Mouse (Mus musculus) neural tube, embryonic 15.5 days (tissue): Measurements from ENCODE around the gene Cmtm2b. TPM values are rescaled to one million over a fixed set of nuclear protein-coding genes. Genes with fewer than 3 reads are reported as not detected.
"Not testable (repeated sequence)": the region's sequence is repeated elsewhere in the genome, so short reads cannot be mapped to it uniquely, and the experiment has no call there.

Source experiments
- ATAC-seq: fragments of 200-750 bp; cut with Nextera tagmentation; 2 replicates; pipeline ENCODE4 v1.8.0; 2017; ENCODE audit warnings: mild to moderate bottlenecking, moderate TSS enrichment, moderate library complexity; ENCODE audit not compliant: low FRiP score
- H3K27ac ChIP-seq: fragments of 300-500 bp; sonication (generic); replicated peaks from 2 replicates; pipeline ENCODE4 v1.5.1; 2015; ENCODE audit warnings: mild to moderate bottlenecking, inconsistent platforms
- H3K27me3 ChIP-seq: fragments of 300-500 bp; sonication (generic); replicated peaks from 2 replicates; pipeline ENCODE4 v1.6.1; 2015; ENCODE audit warnings: inconsistent platforms
- H3K36me3 ChIP-seq: fragments of 300-500 bp; sonication (generic); 2 replicates; pipeline ENCODE4 v1.6.1; 2015; ENCODE audit warnings: inconsistent platforms
- H3K4me1 ChIP-seq: fragments of 300-500 bp; sonication (generic); 2 replicates; pipeline ENCODE4 v1.6.1; 2015; ENCODE audit warnings: inconsistent platforms
- H3K4me2 ChIP-seq: fragments of 300-500 bp; sonication (generic); 2 replicates; pipeline ENCODE4 v1.6.1; 2015; ENCODE audit warnings: inconsistent platforms, mild to moderate bottlenecking, moderate library complexity
- H3K4me3 ChIP-seq: fragments of 300-500 bp; sonication (generic); replicated peaks from 2 replicates; pipeline ENCODE4 v1.5.1; 2015; ENCODE audit warnings: mild to moderate bottlenecking, inconsistent platforms
- H3K9ac ChIP-seq: fragments of 300-500 bp; sonication (generic); replicated peaks from 2 replicates; pipeline ENCODE4 v1.6.1; 2015; ENCODE audit warnings: mild to moderate bottlenecking, inconsistent platforms
- H3K9me3 ChIP-seq: fragments of 300-500 bp; sonication (generic); replicated peaks from 2 replicates; pipeline ENCODE4 v1.6.1; 2016; ENCODE audit warnings: inconsistent platforms
- WGBS: fragments of 180-500 bp; shearing (Covaris S2); methylation state at CpG from one replicate; pipeline ENCODE4 v1.1.7; 2015; ENCODE audit warnings: mixed read lengths; 5-methylcytosine and 5-hydroxymethylcytosine counted together
- polyA plus RNA-seq: library from polyadenylated mRNA; unstranded; fragments of >200 nt; fragmentation: Nextera tagmentation; extraction: Ambion mirVana; gene quantifications from 2 replicates; pipeline ENCODE4 v1.2.1, GENCODE M21; 2015

Gene Cmtm2b
- not detected in 2 replicates for polyA plus RNA-seq

- ATAC-seq, H3K9me3 ChIP-seq, H3K27ac ChIP-seq, H3K9ac ChIP-seq, H3K4me2 ChIP-seq, H3K4me1 ChIP-seq, H3K27me3 ChIP-seq, H3K4me3 ChIP-seq, H3K36me3 ChIP-seq: not testable (repeated sequence)
- WGBS: 88% methylated on average over 12 of the region's 12 CpGs
Measured at GRCm38 (mm10) chr8:104321930-104322329, at the start of gene Cmtm2b. TSS of gene Cmtm2b (plus strand) at chr8:104322230.

- not testable (repeated sequence) for H3K4me1 ChIP-seq, H3K4me3 ChIP-seq, ATAC-seq, H3K4me2 ChIP-seq, H3K27me3 ChIP-seq, H3K9ac ChIP-seq, H3K9me3 ChIP-seq, H3K27ac ChIP-seq, H3K36me3 ChIP-seq
- 90% methylated on average over 12 of the region's 12 CpGs for WGBS
Measured at GRCm38 (mm10) chr8:104293081-104293480, 28.9 kb upstream of the Cmtm2b start, which contains the start of gene Cmtm2a. TSS of gene Cmtm2a (minus strand) at chr8:104293181.

GRCm38 (mm10) chr8:104294396-104294795 lies 27.6 kb upstream of the Cmtm2b start:
- H3K9ac ChIP-seq: no peak overlapping the region
- no peaks in the 10 kb centered on the region for H3K27me3 ChIP-seq
- H3K4me1 ChIP-seq: no peaks in the 10 kb centered on the region
- H3K4me3 ChIP-seq: no peak overlapping the region
- no peaks in the 10 kb centered on the region for H3K36me3 ChIP-seq
- WGBS: 93% methylated on average over 1 of the region's 1 CpGs
- H3K9me3 ChIP-seq: no peaks in the 10 kb centered on the region
- H3K4me2 ChIP-seq: no peak overlapping the region
- no peak overlapping the region for H3K27ac ChIP-seq
- no peak for ATAC-seq

- H3K9ac ChIP-seq, H3K36me3 ChIP-seq, H3K4me2 ChIP-seq, H3K4me3 ChIP-seq, H3K9me3 ChIP-seq, H3K4me1 ChIP-seq, H3K27ac ChIP-seq, H3K27me3 ChIP-seq, ATAC-seq: not testable (repeated sequence)
- WGBS: 9% methylated on average over 3 of the region's 3 CpGs
Measured at GRCm38 (mm10) chr8:104301577-104301976, 20.5 kb upstream of the Cmtm2b start.

- not testable (repeated sequence) for H3K9me3 ChIP-seq, H3K27me3 ChIP-seq, H3K4me1 ChIP-seq, H3K36me3 ChIP-seq, ATAC-seq, H3K4me3 ChIP-seq, H3K9ac ChIP-seq, H3K27ac ChIP-seq, H3K4me2 ChIP-seq
- WGBS: over 99% methylated on average over 4 of the region's 4 CpGs
Measured at GRCm38 (mm10) chr8:104302536-104302935, 19.5 kb upstream of the Cmtm2b start.

- Histone ChIP-seq H3K27me3 (no peaks in the 10 kb centered on the region), H3K4me1 (no peaks in the 10 kb centered on the region), H3K9me3 (no peaks in the 10 kb centered on the region), H3K36me3 (no peaks in the 10 kb centered on the region), H3K4me3 (no peak overlapping the region), H3K27ac (no peak overlapping the region), H3K9ac (no peak overlapping the region), H3K4me2 (no peak overlapping the region)
- ATAC-seq: no peak
- WGBS: 89% methylated on average over 11 of the region's 11 CpGs
Measured at GRCm38 (mm10) chr8:104304962-104305361, 17.1 kb upstream of the Cmtm2b start.

GRCm38 (mm10) chr8:104308341-104308740 lies 13.7 kb upstream of the Cmtm2b start:
- H3K4me1 ChIP-seq, H3K27ac ChIP-seq, H3K9me3 ChIP-seq, H3K4me2 ChIP-seq, H3K9ac ChIP-seq, H3K36me3 ChIP-seq, H3K4me3 ChIP-seq, H3K27me3 ChIP-seq, ATAC-seq: not testable (repeated sequence)
- WGBS: 53% methylated on average over 6 of the region's 6 CpGs

GRCm38 (mm10) chr8:104309441-104310155 lies 12.4 kb upstream of the Cmtm2b start, which contains the start of the genes Gm45711 and Cmtm1:
TSS of gene Gm45711 (minus strand) at chr8:104310081.
TSS of gene Cmtm1 (minus strand) at chr8:104310145.
- not testable (repeated sequence) for H3K4me3 ChIP-seq, H3K4me2 ChIP-seq, H3K27ac ChIP-seq, H3K4me1 ChIP-seq, H3K27me3 ChIP-seq, ATAC-seq, H3K9ac ChIP-seq, H3K9me3 ChIP-seq, H3K36me3 ChIP-seq
- 81% methylated on average over 36 of the region's 36 CpGs for WGBS

GRCm38 (mm10) chr8:104312023-104312422 lies 10.0 kb upstream of the Cmtm2b start:
- H3K36me3 ChIP-seq, H3K27me3 ChIP-seq, ATAC-seq, H3K9me3 ChIP-seq, H3K9ac ChIP-seq, H3K4me3 ChIP-seq, H3K4me2 ChIP-seq, H3K4me1 ChIP-seq, H3K27ac ChIP-seq: not testable (repeated sequence)
- WGBS: 86% methylated on average over 3 of the region's 3 CpGs

GRCm38 (mm10) chr8:104313311-104313710 lies 8.7 kb upstream of the Cmtm2b start:
- no peaks in the 10 kb centered on the region for H3K4me1 ChIP-seq
- H3K27ac ChIP-seq: no peak overlapping the region
- H3K27me3 ChIP-seq: no peaks in the 10 kb centered on the region
- H3K36me3 ChIP-seq: no peaks in the 10 kb centered on the region
- no peak overlapping the region for H3K9ac ChIP-seq
- WGBS: 82% methylated on average over 4 of the region's 4 CpGs
- no peaks in the 10 kb centered on the region for H3K9me3 ChIP-seq
- no peak overlapping the region for H3K4me2 ChIP-seq
- no peak for ATAC-seq
- H3K4me3 ChIP-seq: no peak overlapping the region

- H3K36me3 ChIP-seq, H3K4me3 ChIP-seq, ATAC-seq, H3K4me1 ChIP-seq, H3K9me3 ChIP-seq, H3K27ac ChIP-seq, H3K4me2 ChIP-seq, H3K27me3 ChIP-seq, H3K9ac ChIP-seq: not testable (repeated sequence)
- WGBS: 89% methylated on average over 11 of the region's 11 CpGs
Measured at GRCm38 (mm10) chr8:104321267-104321666, 763 bp upstream of the Cmtm2b start, which contains the start of gene Gm11020. TSS of gene Gm11020 (plus strand) at chr8:104321567.
